Mouse (Mus musculus): ENCODE measurements around the gene Anp32b.

Gene Anp32b

DNA sequence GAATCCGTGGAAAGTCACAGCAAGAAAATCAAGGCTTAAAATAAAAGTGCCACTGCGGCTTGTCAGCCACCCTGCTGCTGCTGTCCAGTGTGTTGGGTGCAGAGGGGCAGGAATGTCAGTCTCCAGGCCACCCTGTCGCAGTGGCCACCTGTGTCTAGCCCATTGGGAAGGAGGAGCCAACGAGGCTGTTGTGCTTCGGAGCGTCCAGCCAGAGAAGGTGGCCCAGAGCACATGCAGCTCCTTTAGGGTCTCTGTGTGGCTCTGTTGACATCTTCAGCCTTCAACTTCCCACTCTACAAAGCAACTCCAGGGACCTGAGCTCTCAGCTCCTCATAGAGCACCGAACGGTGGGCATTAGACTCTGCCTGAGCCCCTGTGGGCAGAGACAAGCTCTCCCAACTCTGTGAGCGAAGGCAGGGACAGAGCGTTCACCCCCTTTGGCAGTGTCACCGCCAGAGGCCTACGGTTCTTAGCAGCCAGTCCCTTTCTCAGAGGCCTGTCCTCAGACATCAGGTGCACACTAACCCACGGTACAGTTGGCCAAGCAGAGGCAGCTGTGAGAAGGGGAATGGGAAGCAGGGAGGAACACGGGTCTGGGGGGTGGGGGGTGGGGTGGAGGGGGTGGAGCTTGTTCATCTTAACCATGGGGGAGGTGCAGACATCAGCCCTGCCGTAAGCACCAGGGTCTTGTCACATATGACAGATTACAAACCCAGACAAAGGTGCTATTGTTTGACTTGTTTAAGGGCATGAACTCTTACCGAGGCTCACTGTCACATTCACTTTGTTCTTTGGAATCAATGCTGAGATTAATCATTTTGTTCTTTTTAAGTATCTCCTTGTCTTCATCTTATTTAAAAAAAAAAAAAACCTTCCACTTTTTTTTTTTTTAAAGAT, 52.2 kb downstream of the Anp32b start:
- intact Hi-C loops (cut with DNase I): loop anchor here (10.0 kb wide), 1 partner anchor 102 kb away; the partner anchor contains the start of gene Coro2a

DNA sequence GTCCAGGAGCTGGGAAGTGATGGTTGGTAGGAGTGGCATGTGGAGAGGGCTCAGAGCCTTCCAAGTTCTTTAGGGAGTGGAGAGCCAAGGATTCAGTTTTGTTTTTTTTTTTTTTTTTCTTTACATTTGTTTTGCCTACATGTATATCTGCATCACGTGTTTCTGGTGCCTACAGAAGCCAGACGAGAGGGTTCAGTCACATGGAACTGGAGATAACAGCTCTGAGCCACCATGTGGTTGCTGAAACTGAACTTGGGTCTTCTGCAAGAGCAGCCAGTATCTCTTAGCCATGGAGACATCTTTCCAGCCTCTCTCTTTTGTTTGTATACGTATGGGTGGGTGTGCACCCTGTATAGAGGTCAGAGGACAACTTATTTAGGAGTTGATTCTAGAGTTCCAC, 53.2 kb downstream of the Anp32b start:
- intact Hi-C loops (cut with DNase I): loop anchor here (10.0 kb wide), 1 partner anchor 101 kb away; the partner anchor contains the start of gene Coro2a

DNA sequence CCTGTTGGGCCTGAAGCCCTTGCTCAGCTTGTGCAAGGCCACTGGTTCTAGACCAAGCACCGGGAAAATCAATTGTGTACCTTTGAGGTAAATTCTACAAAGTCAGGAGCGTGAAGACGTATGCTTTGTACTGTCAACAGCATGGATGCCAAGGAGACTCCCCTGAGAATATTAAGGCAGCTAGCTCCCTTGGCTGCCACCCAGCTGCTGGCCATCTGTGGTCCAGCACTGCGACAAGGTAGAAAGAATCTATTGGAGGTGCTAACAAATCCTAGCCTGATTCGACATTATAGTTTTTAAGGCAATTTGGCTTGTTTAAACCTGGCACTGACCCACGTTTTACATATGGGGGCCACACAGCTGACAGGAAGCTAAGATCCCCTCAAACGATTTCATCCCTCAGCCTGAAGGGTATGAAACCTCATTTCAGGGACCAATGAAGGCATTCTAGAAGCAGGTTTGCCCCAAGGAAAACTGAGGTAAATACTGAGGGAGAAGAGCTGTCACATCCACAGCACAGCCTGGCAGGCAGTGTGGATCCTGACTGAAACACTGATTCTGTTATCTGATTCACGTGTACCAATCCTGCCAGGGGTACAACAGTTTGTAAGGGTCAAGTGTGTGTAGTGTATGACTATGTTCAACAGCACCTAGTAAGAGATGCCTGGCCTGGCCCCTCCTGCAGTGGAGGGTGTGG, 54.8 kb downstream of the Anp32b start:
- intact Hi-C loops (cut with DNase I): loop anchor here (10.0 kb wide), 1 partner anchor 99 kb away; the partner anchor contains the start of gene Coro2a

DNA sequence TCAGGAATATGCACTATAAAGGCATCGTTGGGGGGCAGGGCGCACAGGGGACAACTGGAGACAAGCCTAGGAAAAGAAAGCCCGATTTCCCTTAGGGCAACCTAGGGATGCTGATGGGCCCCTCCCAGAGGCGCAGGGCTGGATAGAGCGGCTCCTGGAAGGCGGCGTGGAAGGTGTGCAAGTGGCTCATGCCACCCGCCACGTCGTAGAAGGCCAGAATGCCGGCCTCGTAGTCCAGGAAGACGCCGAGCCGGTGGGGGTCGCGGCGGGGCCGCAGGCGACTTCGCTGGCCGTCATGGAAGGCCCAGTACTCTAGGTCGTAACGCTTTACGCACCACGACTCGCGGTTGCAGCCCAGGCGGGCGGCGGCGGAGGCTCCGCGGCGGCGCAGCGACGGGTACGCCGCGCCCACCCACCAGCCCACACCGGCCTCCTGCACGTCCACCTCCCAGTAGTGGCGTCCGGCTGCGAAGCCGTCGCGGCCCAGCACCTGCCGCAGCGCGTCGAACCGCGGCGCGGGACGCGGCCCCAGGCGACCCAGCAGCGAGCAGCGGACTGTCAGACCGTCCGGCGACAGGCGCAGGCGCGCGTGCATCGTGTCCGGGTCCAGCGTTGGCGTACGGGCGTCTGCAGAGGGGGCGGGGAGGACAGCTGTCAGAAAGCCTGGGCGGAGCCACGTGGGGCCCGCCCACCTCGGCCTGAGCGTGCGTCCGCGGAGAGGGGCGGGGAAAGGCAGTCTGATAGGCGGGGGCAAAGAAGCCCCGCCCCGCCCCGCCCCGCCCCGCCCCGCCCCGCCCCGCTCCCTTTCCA, 56.3 kb downstream of the Anp32b start:
- intact Hi-C loops (cut with DNase I): loop anchor here (10.0 kb wide), 1 partner anchor 98 kb away; the partner anchor contains the start of gene Coro2a

DNA sequence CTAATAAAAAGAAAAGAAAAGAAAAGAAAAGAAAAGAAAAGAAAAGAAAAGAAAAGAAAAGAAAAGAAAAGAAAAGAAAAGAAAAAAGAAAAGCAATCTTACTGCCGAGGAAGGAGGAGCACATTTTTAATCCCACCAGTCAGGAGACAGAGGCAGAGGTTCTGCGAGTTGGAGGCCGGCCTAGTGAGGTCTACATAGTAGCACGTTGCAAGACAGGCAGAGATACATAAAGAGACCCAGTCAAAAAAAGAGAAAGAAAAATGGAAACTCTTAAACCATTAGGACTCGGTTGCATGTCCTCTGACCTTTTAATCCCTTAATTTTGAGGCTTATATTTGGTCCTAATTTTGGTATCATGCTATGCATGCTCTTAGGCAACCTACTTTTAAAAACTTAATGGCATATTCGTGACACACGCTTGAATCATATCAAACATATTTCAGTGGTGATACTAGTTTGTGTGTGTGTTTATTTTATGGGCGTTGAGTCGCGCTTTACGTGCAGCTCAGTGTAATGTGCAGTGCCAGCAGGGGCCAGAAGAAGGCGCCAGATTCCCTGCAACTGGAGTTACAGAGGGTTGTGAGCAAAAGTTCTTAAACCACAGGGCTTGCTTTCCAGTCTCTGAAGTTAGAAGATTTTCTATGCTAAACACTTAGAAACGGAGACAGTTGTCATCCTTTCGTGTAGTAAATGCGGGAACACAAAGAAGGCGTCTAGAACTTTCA, 57.2 kb downstream of the Anp32b start:
- intact Hi-C loops (cut with DNase I): loop anchor here (10.0 kb wide), 1 partner anchor 97 kb away; the partner anchor contains the start of gene Coro2a

DNA sequence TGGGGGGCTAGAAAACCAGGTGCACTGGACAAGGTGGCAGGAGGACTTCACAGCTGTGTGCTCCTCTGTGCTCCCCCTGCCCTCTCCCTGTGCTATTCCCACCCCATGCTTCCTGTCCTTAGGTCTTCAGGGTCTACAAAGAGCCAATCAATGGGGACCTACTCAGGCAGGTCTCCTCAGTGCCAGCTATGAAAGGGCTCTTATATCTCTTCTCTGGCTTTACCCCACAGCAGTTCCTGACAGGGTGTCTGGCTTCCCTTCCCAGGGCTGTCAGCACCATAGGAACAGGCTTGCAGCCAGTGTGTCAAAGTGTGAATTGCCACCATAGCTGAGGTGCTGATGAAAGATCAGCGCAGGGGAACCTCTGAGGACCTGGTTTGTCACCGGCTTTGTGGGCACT, 69.8 kb downstream of the Anp32b start:
- intact Hi-C loops (cut with DNase I): no loop called here

DNA sequence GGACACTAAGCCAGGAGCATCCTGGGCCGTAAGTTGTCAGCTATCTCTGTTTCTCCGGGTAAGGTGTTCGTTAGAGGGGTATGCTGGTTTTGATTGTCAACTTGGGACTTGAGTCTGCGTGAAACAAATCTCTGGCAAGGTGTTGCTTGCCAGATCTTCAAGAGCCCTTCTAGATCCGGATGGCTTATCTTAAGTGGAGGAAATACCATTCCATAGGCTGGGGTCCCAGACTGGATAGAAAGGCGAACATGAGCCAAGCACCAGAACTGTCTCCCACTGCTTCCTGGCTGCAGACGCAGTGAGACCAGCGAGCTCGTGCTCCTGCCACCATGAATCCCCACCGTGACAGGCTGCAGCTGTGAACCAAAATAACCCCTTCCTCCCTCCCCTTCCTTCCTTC, 70.8 kb downstream of the Anp32b start:
- intact Hi-C loops (cut with DNase I): no loop called here

All from adrenal gland (tissue).